Mouse (Mus musculus) myocyte (in vitro differentiated cells): ENCODE results near the gene Tlr13. TPM values are rescaled to one million over a fixed set of nuclear protein-coding genes. Genes with fewer than 3 reads are reported as not detected.
A peak's percentile ranks its signal among the peaks of the same experiment; 100 is the strongest.

ENCODE experiments used
- H3K27me3 ChIP-seq: one replicate; pipeline ENCODE4 v1.6.1; 2011; ENCODE audit not compliant: control insufficient read depth, insufficient read depth, insufficient read length
- H3K36me3 ChIP-seq: one replicate; pipeline ENCODE4 v1.6.1; 2011; ENCODE audit not compliant: control insufficient read depth, insufficient read depth
- H3K4me2 ChIP-seq: one replicate; pipeline ENCODE4 v1.6.1; 2011; ENCODE audit warnings: low read depth, control low read depth
- H3K4me3 ChIP-seq: one replicate; pipeline ENCODE4 v1.5.1; 2011; ENCODE audit warnings: mild to moderate bottlenecking, control low read depth, moderate library complexity
- H3K79me2 ChIP-seq: one replicate; pipeline ENCODE4 v1.6.1; 2011; ENCODE audit not compliant: control insufficient read depth, insufficient read depth
- H3ac ChIP-seq: one replicate; pipeline ENCODE4 v1.6.1; 2011; ENCODE audit not compliant: control insufficient read depth, insufficient read length
- CEBPB ChIP-seq: IDR thresholded peaks from 2 replicates; pipeline ENCODE4 v1.6.1; 2011; ENCODE audit warnings: mild to moderate bottlenecking, moderate library complexity; ENCODE audit not compliant: poor library complexity, insufficient read depth, severe bottlenecking
- E2F4 ChIP-seq: IDR thresholded peaks from one replicate; pipeline ENCODE4 v1.6.1; 2011; ENCODE audit warnings: mild to moderate bottlenecking, control low read depth, moderate library complexity; ENCODE audit not compliant: insufficient read depth
- MAX ChIP-seq: IDR thresholded peaks from one replicate; pipeline ENCODE4 v1.6.1; 2011; ENCODE audit warnings: low read depth, mild to moderate bottlenecking, control low read depth
- MYOD1 ChIP-seq, 3 experiments: IDR thresholded peaks; one replicate each; pipeline ENCODE4 v1.6.1; 2011; ENCODE audit warnings: control low read depth in 2 of 3, low read depth in 2 of 3, mild to moderate bottlenecking in 2 of 3, moderate library complexity in 1 of 3; ENCODE audit not compliant: insufficient read length in 2 of 3, control insufficient read depth in 1 of 3
- MYOG ChIP-seq, 3 experiments: IDR thresholded peaks; one replicate each; pipeline ENCODE4 v1.6.1; 2011; ENCODE audit warnings: control low read depth in 2 of 3, low read depth in 2 of 3, mild to moderate bottlenecking in 2 of 3; ENCODE audit not compliant: insufficient read length in 2 of 3, control insufficient read depth in 1 of 3, insufficient read depth in 1 of 3
- POLR2A ChIP-seq: IDR thresholded peaks from one replicate; pipeline ENCODE4 v1.6.1; 2011; ENCODE audit warnings: low read depth, mild to moderate bottlenecking, control low read depth, moderate library complexity; ENCODE audit not compliant: insufficient read length
- POLR2AphosphoS2 ChIP-seq: IDR thresholded peaks from one replicate; pipeline ENCODE4 v1.6.1; 2011; ENCODE audit warnings: low read depth, control low read depth; ENCODE audit not compliant: insufficient read length
- REST ChIP-seq: IDR thresholded peaks from one replicate; pipeline ENCODE4 v1.6.1; 2011; ENCODE audit warnings: mild to moderate bottlenecking, control low read depth, moderate library complexity; ENCODE audit not compliant: insufficient read depth, insufficient read length
- SRF ChIP-seq: IDR thresholded peaks from one replicate; pipeline ENCODE4 v1.6.1; 2011; ENCODE audit warnings: low read depth; ENCODE audit not compliant: control insufficient read depth, insufficient read length
- TCF12 ChIP-seq: IDR thresholded peaks from one replicate; pipeline ENCODE4 v1.6.1; 2011; ENCODE audit warnings: mild to moderate bottlenecking, control low read depth; ENCODE audit not compliant: poor library complexity, insufficient read depth, severe bottlenecking
- TCF3 ChIP-seq: IDR thresholded peaks from one replicate; pipeline ENCODE4 v1.6.1; 2011; ENCODE audit warnings: low read depth, control low read depth; ENCODE audit not compliant: insufficient read length
- USF1 ChIP-seq: IDR thresholded peaks from one replicate; pipeline ENCODE4 v1.6.1; 2011; ENCODE audit warnings: low read depth, mild to moderate bottlenecking, control low read depth, moderate library complexity
- polyA plus RNA-seq: library from polyadenylated mRNA; unstranded; fragments of >200 nt; fragmentation: generic; extraction: Trizol; gene quantifications from one replicate; pipeline ENCODE4 v1.2.1, GENCODE M21; 2012; ENCODE audit warnings: missing spikeins

Tlr13 gene
- polyA plus RNA-seq, 1 experiment, result not detected

DNA sequence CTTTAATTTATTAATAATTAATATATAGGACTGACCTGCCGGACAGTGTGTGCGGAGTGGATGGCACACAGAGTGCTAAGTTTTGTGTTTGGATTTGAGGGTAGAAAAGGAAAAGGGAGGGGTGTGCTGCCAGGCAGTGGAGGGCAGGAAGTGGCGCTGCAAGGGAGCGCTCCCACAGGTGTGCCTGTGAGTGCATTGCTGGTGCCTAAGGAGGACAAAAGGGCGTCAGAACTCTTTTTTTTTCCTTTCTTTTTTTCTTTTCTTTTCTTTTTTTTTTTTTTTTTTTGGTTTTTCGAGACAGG is 28.8 kb downstream of the Tlr13 start:
- TF ChIP-seq CEBPB (no peak), E2F4 (no peak), TCF12 (no peak), TCF3 (no peak), SRF (no peak), MYOG (IDR thresholded peaks at IDR 0.05; ENCODE audit: control insufficient read depth in 1 of 3, insufficient read depth in 1 of 3, insufficient read length in 2 of 3, low read depth in 2 of 3) (no peak), MAX (no peak), MYOD1 (IDR thresholded peaks at IDR 0.05; ENCODE audit: control insufficient read depth in 1 of 3, insufficient read length in 2 of 3, low read depth in 2 of 3) (no peak), POLR2AphosphoS2 (no peak)
- Histone ChIP-seq H3K36me3 (no peaks in the 10 kb centered on the region), H3K79me2 (no peaks in the 10 kb centered on the region), H3K4me3 (no peak overlapping the region), H3K27me3 (no peaks in the 10 kb centered on the region), H3ac (no peak overlapping the region), H3K4me2 (no peak overlapping the region)

DNA sequence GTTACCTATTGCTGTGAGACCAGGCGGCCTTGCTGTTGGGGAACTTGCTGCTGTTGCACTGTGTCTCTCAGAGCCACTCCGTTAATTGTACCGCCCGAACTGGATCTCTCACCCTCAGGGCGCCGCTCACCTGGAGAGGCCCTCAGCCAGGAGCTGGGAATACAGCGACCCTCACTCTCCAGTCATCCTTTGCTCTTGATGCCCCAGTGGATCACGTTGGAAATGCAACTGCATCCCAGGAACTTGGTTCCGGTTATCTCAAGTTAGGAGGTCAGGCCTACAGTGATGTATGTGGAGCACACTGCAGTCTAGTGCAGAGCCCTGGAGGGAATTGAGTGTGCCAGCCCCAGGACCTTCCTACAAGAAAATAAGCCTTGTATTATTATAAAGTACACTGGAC is 33.3 kb downstream of the Tlr13 start:
- Histone ChIP-seq H3ac (no peak overlapping the region), H3K36me3 (no peaks in the 10 kb centered on the region), H3K79me2 (no peaks in the 10 kb centered on the region), H3K27me3 (no peaks in the 10 kb centered on the region), H3K4me2 (no peak overlapping the region), H3K4me3 (no peak overlapping the region)
- TF ChIP-seq REST (no peak), TCF3 (no peak), MAX (no peak), USF1 (no peak), SRF (no peak), POLR2AphosphoS2 (no peak), E2F4 (no peak), POLR2A (no peak), MYOD1 (IDR thresholded peaks at IDR 0.05; ENCODE audit: control insufficient read depth in 1 of 3, insufficient read length in 2 of 3, low read depth in 2 of 3) (no peak), MYOG (IDR thresholded peaks at IDR 0.05; ENCODE audit: control insufficient read depth in 1 of 3, insufficient read depth in 1 of 3, insufficient read length in 2 of 3, low read depth in 2 of 3) (no peak), TCF12 (no peak), CEBPB (no peak)

DNA sequence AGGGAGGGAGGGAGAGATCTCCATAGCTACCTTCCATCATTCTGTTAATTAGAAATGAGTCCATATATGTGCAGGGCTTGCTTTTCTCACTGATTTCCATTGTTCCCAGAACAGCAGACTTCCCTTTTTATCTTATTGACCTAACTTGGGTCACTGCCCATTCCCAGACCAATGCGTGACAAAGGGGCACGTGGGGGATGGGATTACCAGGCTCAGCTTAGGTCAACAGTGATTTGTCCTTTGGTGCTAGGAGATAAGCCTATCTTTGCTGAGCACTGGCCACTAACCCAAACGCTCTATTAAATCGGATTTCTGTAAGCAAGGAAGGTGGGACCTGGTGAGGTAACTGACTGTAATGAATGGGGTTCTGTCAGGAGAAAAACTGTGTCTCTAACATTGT is 41.3 kb downstream of the Tlr13 start:
- Histone ChIP-seq H3K27me3 (no peaks in the 10 kb centered on the region), H3K4me3 (no peak overlapping the region), H3ac (no peak overlapping the region), H3K4me2 (no peak overlapping the region), H3K79me2 (peaks cover 22% of the 10 kb centered on the region), H3K36me3 (no peaks in the 10 kb centered on the region)
- TF ChIP-seq MYOG (IDR thresholded peaks at IDR 0.05; ENCODE audit: control insufficient read depth in 1 of 3, insufficient read depth in 1 of 3, insufficient read length in 2 of 3, low read depth in 2 of 3) (no peak), TCF3 (no peak), REST (no peak), USF1 (no peak)

DNA sequence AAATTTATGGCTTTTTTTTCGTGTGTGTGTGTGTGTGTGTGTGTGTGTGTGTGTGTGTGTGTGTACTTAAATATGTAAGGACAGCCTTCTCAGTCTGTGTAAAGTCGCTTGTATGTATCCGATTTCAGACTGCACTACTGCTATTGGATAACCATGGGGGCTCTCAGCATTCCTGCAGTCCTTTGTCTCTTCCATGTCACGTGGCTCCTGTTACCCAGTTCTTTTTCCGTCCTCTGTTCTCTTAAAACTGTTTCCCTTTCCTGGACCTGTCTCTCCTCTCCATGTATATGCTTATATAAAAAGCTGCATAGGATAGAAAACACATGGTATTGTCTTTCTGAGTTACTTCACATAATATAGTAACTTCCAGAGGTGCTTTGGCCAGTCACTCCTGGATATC is 42.7 kb downstream of the Tlr13 start:
- Histone ChIP-seq H3K36me3 (peaks cover 5% of the 10 kb centered on the region), H3K4me2 (peak overlapping the region; percentile 98), H3K79me2 (peaks cover 36% of the 10 kb centered on the region), H3K27me3 (no peaks in the 10 kb centered on the region), H3ac (no peak overlapping the region), H3K4me3 (peak overlapping the region; percentile 80)
- TF ChIP-seq POLR2AphosphoS2 (no peak), USF1 (peak; percentile 85), REST (no peak)

DNA sequence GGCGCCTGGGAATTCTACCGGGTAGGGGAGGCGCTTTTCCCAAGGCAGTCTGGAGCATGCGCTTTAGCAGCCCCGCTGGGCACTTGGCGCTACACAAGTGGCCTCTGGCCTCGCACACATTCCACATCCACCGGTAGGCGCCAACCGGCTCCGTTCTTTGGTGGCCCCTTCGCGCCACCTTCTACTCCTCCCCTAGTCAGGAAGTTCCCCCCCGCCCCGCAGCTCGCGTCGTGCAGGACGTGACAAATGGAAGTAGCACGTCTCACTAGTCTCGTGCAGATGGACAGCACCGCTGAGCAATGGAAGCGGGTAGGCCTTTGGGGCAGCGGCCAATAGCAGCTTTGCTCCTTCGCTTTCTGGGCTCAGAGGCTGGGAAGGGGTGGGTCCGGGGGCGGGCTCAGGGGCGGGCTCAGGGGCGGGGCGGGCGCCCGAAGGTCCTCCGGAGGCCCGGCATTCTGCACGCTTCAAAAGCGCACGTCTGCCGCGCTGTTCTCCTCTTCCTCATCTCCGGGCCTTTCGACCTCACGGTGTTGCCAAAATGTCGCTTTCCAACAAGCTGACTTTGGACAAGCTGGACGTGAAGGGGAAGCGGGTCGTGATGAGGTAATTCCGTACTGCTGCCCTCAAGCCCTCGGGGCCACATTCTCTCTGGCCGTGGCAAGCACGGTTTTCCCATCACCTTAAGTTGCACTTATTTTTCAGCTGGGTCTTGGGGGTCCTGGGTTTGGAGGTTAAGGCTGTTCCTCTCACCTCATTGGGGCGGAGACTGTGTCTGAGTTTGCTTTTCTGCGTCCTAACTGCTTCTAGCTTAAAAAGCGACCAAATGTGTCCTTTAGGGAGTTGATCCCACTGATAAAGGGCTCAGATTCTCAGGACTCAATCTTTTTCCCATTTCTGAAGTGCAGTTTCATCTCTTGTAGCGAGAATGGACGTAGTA is 44.0 kb downstream of the Tlr13 start, which contains the start of gene Pgk1:
Gene Pgk1, plus strand, starts transcription at position 388 of the 937 bp plus-strand sequence.
- peak in 1 of 3 experiments; percentile 37 for TF ChIP-seq MYOG (IDR thresholded peaks at IDR 0.05; ENCODE audit: control insufficient read depth in 1 of 3, insufficient read depth in 1 of 3, insufficient read length in 2 of 3, low read depth in 2 of 3)
- TF ChIP-seq POLR2AphosphoS2, result peak; percentile 69
- TF ChIP-seq TCF12, result no peak
- peak; percentile 63 for TF ChIP-seq POLR2A
- no peak for TF ChIP-seq E2F4
- Histone ChIP-seq H3K4me3 (peak within 1 kb of the TSS; percentile 80), H3K27me3 (no peaks in the 10 kb centered on the region), H3K79me2 (peaks cover 49% of the 10 kb centered on the region), H3ac (peak within 1 kb of the TSS; percentile 57), H3K4me2 (peak within 1 kb of the TSS; percentile 98), H3K36me3 (peaks cover 5% of the 10 kb centered on the region)
